Mouse (Mus musculus) neutrophil, adult 5-6 weeks (primary cell): ENCODE results near the gene Gm30191. TPM values are rescaled to one million over a fixed set of nuclear protein-coding genes. Genes with fewer than 3 reads are reported as not detected.
A peak's percentile ranks its signal among the peaks of the same experiment; 100 is the strongest.
"Not testable (repeated sequence)": the region's sequence is repeated elsewhere in the genome, so short reads cannot be mapped to it uniquely, and the experiment has no call there.

Experiments used
- ATAC-seq: fragments of 151-379, 151-347 bp; 2 replicates; pipeline ENCODE4 v1.8.0; 2017; ENCODE audit warnings: mild to moderate bottlenecking, moderate TSS enrichment; ENCODE audit not compliant: insufficient number of reproducible peaks, poor library complexity, low FRiP score, severe bottlenecking; ENCODE audit errors: extremely low read depth
- total RNA-seq: library from RNA; stranded (forward); fragments of 200-1000 nt; gene quantifications from 2 replicates; pipeline ENCODE4 v1.2.3, GENCODE M21; 2017

Gene Gm30191
- total RNA-seq, 1 experiment from 2014 or later, result not detected

DNA sequence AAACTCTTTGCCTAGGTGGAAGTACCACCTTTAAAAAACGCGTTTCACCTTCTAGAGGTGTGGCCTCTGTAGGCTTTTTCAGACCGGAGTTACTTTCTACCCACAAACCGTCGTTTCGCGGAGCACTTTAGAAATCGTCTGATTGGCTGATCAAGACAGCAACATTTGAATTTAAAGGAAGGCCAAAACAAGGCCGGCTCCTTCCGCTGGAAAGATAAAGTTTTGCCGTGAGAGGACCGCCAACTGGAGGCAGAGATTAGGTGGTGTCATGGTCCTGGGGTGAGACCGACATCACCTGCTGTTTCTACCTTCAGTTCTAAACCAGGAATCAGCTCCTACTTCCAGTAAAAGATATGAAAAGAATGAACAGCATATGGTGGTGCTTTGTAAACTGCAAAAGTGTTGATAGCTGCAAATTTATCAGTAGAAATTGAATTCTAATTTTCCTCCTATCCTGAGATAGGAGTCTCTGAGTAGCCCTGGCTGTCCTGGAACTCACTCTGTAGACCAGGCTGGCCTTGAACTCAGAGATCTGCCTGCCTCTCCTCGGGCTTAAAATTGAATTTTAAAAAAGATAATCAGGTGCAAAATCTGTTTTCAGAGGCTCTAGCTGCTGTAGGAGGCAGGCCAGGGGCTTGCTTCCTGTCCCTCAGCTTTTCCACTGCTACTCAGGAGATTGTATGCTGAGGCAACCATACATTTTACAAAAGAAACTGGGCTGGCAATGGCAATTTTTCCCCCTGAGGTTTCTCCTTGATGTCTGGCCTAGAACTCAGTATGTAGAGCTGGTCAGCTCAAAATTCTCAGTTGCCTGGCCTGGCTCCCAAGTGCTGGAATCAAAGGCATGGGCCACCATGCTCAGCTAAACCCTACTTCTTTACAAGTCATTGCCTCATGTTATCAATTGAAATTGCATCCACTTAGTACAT lies 26.9 kb downstream of the Gm30191 start:
- ATAC-seq, result peak; percentile 84

- ATAC-seq, result no peak
Measured at GRCm38 (mm10) chr4:134284942-134285341, 38.2 kb downstream of the Gm30191 start.

DNA sequence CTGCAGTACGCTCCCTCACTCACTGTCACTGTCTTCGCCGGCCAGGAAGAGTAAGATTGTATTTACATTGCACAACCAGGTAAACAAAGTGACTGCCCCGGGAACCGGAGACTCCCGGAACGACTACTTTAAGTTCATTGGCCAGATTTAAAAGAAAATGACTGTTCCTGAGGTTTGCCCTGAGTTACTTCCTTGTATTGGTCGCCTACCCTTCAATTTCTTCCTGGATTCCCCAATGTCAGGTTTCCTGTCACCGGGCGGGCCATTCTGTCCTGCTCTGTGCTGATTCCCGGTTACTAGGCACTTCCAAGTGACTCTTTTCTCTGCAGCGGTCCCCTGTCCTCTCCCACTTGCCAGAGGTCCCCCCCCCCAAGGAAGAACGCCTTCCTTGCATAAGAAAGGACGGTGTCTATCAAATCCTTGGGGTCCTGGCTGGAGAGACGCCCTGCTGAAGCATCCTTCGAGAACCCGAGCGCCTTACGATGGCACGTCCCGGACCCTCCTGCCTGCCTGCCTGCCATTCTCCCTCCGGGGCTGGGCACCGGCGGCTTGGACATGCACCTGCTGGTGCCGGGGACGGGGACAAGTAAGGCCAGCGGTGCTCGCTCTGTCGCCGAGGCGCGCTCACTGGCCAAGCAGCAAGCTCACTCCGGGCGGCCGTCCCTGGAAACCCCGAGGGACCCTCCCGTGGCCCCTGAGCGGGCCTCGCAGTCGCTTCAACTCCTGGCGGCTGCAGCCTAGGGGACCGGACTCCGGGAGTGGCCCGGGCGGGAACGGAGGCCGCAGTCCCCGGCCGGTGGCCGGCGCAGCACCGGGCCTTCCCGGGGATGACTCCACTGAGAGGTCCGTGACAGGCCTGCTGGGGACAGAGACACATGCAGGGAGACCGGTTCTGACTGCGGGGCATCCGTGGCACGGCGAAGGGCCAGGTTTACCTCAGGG lies 39.8 kb downstream of the Gm30191 start:
- no peak for ATAC-seq

- peak; percentile 64 for ATAC-seq
Measured at GRCm38 (mm10) chr4:134287168-134287564, 40.4 kb downstream of the Gm30191 start.

GRCm38 (mm10) chr4:134287575-134288025 lies 40.9 kb downstream of the Gm30191 start, which contains the start of gene Pdik1l:
Pdik1l (minus strand) TSS chr4:134287895.
- peak; percentile 67 for ATAC-seq

- ATAC-seq, result no peak
Measured at GRCm38 (mm10) chr4:134288397-134289256, 41.9 kb downstream of the Gm30191 start.

DNA sequence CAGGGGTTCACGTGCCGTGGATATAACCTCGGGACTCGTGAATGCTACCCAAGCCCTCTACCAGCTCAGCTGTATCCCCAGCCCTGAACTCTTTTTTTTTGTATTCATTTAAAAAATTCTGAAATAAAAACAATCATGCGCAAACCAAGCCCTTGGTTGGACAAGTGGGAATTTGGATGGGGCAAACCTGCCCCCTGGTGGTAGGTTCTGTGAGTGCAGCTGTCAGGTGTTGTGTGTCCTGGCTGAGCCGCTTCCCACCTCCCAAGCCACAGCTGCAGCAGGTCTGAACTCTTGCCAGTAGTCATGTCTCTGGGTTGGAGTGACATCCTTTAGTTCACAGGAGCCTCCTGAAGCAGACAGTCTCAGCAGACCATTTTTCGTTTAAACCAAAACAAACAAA lies 45.3 kb downstream of the Gm30191 start:
- peak; percentile 53; the same call in 1 of the 2 replicates for ATAC-seq

DNA sequence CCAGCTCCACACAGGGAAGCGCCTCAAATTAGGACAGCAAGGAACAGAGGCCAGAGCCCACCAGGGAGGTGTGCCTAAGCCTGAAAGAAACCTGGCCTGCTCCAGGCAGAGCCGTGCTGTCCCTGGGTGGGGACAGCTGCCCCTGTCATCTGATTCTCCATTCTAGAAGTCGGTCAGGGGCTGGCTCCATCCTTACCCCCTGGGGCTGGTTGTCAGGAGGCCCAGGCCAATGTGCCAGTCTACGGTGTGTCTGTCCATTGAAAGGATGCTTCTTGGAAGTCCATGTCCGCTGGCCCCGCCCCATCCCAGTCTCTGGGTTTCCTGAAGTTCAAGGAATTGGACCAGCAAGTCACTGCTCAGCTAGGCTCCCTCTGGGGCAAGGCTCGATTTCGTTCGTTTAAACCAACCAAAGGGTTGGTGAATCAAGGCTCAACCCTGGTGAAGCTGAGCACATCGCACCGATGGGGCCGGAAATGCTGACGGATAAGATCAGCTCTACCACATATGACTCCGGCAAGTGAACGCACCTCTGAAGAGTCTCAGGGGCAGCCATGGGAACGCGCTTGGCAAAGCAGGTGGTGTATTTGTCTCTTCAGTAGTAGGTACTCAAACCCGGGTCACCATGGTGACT lies 46.4 kb downstream of the Gm30191 start:
- ATAC-seq, result no peak

DNA sequence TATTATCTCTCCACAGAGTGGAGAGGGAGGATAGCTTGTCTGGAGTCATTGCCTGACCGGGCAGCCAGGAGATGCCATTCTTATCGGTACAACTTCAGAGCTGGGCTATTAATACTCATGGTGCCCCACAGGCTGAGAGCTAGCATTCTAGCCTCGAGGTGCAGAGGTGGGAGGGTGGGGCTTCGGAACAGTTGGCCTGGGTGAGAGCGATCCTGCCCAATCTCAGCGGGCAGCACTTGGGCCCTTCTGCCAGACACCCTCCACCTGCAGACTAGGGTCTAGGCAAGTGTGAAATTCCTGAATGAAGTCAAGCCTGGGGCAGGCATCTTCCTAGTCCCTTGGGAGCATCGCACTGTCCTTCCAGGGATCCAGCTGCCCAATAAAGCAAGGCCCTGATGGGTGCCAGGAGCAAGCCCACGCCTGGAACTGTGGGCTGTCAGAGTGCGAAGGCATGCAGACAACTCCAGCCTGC lies 47.0 kb downstream of the Gm30191 start:
- ATAC-seq, result no peak

GRCm38 (mm10) chr4:134296096-134296495 lies 49.4 kb downstream of the Gm30191 start:
- ATAC-seq, result not testable (repeated sequence)

- ATAC-seq, result no peak
Measured at GRCm38 (mm10) chr4:134296523-134296922, 49.8 kb downstream of the Gm30191 start.

- no peak for ATAC-seq
Measured at GRCm38 (mm10) chr4:134297369-134297768, 50.6 kb downstream of the Gm30191 start.

DNA sequence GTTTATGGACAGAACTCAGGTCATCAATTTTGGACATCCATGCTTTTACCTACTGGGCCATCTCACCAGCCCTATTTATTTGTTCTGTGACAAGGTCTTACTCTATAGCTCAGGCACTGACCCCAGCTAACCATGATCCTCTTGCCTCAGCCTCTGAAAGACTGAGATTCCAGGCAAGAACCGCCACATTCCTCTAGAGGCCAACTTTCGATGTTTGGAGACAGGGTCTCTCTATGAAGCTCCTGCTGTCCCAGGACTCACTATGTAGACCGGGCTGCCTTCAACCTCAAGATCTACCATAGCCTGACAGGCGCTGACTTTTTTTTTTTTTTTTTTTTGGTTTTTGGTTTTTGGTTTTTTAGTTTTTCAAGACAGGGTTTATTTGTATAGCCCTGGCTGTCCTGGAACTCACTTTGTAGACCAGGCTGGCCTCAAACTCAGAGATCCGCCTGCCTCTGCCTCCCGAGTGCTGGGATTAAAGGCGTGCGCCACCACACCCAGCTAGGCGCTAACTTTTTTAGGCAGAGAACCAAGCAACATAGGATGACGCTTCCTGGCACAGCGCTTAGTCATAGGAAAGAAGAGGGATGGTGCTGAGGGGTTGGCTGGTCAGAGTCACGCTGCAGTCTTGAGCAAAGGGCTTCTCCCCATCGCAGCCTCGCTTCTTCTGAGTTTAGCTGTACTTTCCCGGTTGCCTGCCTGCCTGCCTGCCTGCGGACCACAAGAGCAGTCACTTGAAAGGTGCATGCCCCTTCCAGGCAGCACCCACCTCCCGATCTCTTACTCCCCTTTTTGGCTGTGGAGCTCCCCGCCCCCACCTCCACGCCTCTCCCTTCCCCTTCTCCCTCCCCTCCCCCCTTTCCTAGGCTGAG lies 52.1 kb downstream of the Gm30191 start:
- ATAC-seq, result no peak

DNA sequence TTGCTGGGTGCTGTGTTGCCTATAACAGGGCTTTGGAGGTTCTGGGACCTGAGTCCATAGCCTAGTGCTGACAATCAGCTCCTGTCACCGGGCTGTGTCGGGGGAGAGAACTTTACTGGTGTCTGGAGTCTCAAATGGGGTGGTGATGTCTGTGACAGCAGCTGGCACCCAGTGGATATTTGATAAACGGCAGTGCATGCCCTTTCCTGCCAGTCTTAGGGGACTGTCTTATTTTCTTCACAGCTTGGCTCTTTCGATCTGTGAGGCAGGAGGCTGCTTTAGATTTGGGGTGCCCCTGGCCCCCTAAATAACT lies 52.7 kb downstream of the Gm30191 start:
- ATAC-seq, result no peak
